Mouse (Mus musculus): ENCODE data around the gene Gnao1. TPM values are rescaled to one million over a fixed set of nuclear protein-coding genes. Genes with fewer than 3 reads are reported as not detected.
A peak's percentile ranks its signal among the peaks of the same experiment; 100 is the strongest.

The Gnao1 gene
- polyA plus RNA-seq, 1 experiment from 2014 or later, result 84.5 TPM

DNA sequence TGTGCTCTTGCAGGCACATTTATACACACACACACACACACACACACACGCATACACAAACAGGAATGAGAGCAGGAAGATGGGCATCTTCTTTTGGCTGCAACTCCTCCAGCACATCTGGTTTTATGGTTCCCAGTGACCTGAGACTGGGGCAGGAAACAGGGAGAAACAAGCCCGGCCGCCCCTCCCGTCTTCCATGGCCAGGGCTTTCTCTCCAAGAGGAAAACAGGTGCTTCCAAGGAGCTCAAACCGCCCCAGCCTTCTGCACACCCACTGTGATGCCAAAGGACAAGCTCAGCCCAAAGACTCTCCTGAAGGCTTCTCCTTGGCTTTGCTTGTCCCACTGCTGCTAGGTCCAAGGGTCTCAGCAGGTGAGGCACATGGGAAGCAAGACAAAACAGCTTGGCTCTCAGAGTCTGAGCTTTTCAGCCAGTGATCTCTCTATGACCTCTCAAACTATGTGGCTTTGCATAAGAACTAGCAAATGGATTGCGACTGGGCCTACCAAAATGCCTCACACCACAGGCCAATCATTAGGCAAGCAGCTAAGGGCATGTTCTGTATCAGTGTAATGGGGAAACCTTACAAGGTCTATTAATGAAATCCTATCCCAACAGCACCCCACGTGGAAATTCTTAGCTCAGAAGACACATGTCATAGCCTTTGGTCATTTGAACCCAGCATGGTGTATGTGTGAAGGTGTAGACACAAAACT, 160.0 kb downstream of the Gnao1 start:
- H3K27me3 ChIP-seq, result no peaks in the 10 kb centered on the region
- no peak overlapping the region for H3K4me3 ChIP-seq (replicated peaks)
- no peaks in the 10 kb centered on the region for H3K9me3 ChIP-seq
- peaks cover 82% of the 10 kb centered on the region for H3K36me3 ChIP-seq (replicated peaks)
- 81% methylated on average over 7 of the region's 7 CpGs for WGBS
- no peaks in the 10 kb centered on the region for H3K4me1 ChIP-seq
- no peak for ATAC-seq (ENCODE audit: low FRiP score)
- 0 out of 2 replicates have a peak overlapping the region, but pooled peaks have one; percentile 26 for H3K27ac ChIP-seq
- H3K9ac ChIP-seq, result no peak overlapping the region
- H3K4me2 ChIP-seq, result no peak overlapping the region

DNA sequence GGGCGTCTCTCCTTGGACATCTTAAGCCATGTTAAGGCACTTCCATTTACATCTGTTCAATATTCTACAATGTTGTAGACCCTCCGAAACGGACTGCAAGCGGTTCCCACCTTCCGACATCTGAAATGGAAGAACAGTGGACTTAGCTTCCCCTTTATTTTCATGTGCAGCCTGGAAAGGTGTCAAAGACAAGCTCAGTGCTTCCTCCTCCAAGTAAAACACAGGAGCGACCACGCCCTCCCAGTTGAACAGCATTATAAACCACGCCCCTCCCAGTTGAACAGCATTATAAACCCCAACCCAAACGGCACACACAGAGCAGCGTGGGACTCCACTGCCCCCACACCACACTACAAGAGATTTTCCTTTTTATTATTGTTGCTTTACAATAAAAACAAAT, 161.7 kb downstream of the Gnao1 start:
- H3K9ac ChIP-seq, result no peak overlapping the region
- no peaks in the 10 kb centered on the region for H3K27me3 ChIP-seq
- H3K4me1 ChIP-seq, result no peaks in the 10 kb centered on the region
- no peak overlapping the region for H3K4me2 ChIP-seq
- ATAC-seq (ENCODE audit: low FRiP score), result no peak
- H3K27ac ChIP-seq, result no peak overlapping the region
- H3K9me3 ChIP-seq, result no peaks in the 10 kb centered on the region
- H3K36me3 ChIP-seq (replicated peaks), result peaks cover 81% of the 10 kb centered on the region
- H3K4me3 ChIP-seq (replicated peaks), result no peak overlapping the region
- WGBS, result 91% methylated on average over 10 of the region's 10 CpGs

DNA sequence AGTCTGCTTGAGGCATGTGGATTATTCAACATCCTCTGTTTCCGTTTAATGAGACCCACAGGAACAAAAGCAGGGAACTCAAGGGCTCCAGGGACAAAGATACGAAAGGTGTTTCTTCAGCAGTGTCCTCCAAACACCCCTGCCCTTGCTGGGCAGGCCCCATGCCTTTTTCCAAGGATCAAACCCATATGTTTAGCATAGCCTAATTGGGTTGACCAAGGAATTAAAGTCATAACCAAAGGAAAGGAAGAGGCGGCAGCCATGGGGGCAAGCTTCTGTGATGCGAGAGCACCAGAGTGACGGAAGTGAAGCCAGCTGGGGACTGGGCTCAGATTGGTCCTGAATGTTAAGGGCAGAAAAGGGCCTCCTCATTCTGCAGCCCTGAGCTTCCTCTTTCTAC, 162.4 kb downstream of the Gnao1 start:
- Histone ChIP-seq H3K27me3 (no peaks in the 10 kb centered on the region), H3K27ac (no peak overlapping the region), H3K36me3 (replicated peaks) (peaks cover 79% of the 10 kb centered on the region), H3K4me1 (no peaks in the 10 kb centered on the region), H3K9me3 (no peaks in the 10 kb centered on the region), H3K9ac (no peak overlapping the region), H3K4me2 (no peak overlapping the region), H3K4me3 (replicated peaks) (no peak overlapping the region)
- 76% methylated on average over 5 of the region's 5 CpGs for WGBS
- no peak for ATAC-seq (ENCODE audit: low FRiP score)

DNA sequence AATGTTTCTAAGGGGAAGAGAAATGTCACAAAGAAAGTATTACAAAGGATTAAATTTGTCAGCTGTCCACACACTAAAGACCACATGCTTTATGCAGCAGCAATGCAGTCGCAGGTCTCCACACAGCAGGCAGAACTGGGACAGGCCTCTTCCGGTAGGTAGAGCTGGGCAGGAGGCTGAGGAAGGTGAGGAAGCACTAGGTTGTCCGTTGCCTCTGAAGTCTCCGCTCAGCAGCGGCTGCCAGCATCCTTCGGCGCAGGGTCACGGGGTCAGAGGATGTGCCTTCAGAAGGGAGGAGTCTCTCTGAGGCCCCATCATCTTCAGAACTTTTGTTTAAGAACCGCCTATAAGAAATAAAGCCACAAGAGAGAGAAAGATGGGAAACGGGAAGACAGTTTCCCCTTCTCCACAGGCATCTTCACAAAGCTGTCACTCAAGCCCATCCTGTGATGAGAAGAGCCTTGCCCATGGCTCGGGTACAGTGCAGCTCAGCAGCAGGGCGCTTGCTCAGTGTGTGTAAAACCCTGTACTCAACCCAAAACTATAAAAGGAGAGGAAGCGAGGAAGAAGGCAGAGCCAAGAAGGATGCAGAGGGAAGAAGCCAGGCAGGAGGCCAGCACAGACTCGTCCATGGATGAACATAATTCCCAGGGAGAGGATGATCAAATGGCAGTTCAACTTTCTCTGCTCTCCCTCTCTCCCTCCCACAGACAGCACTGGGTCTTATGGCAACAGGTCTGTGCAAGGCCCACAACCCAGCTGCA, 163.4 kb downstream of the Gnao1 start:
- 90% methylated on average over 14 of the region's 14 CpGs for WGBS
- no peaks in the 10 kb centered on the region for H3K27me3 ChIP-seq
- H3K36me3 ChIP-seq (replicated peaks), result peaks cover 78% of the 10 kb centered on the region

DNA sequence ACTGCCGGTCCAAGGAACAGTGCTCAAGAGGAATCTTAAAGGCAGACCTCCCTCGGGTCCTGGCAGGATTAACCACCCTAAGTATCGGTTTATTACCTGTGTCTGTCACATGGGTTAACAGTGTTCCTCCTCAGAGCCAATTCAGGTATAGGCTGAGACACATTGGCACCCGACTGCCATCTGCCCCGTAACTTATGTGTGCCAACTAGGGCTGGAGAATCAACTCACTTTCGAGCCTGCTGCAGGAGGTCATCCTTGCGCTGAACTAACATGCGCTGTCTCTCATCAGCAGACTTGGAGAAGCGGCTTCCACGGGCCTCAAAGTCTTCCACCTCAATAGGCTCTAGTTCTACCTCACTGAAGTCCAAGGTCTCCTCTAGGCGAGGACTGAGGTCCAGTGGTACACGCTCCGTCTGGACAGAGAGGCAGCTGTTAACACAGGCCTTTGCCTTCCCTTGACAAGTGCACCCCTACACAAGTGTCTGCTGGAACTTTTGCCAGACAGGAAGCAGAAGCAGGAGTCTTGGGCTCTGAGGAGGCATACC, 164.1 kb downstream of the Gnao1 start:
- H3K27me3 ChIP-seq, result no peaks in the 10 kb centered on the region
- H3K4me3 ChIP-seq (replicated peaks), result no peak overlapping the region
- H3K9me3 ChIP-seq, result no peaks in the 10 kb centered on the region
- H3K27ac ChIP-seq, result no peak overlapping the region
- no peak overlapping the region for H3K9ac ChIP-seq
- no peak overlapping the region for H3K4me2 ChIP-seq
- peaks cover 80% of the 10 kb centered on the region for H3K36me3 ChIP-seq (replicated peaks)
- H3K4me1 ChIP-seq, result no peaks in the 10 kb centered on the region
- 92% methylated on average over 13 of the region's 13 CpGs for WGBS
- no peak for ATAC-seq (ENCODE audit: low FRiP score)

More for the DNA sequence above, 163.4 kb downstream of the Gnao1 start:
- no peak overlapping the region for H3K4me2 ChIP-seq
- H3K9me3 ChIP-seq, result no peaks in the 10 kb centered on the region
- no peak for ATAC-seq (ENCODE audit: low FRiP score)
- H3K9ac ChIP-seq, result no peak overlapping the region
- no peaks in the 10 kb centered on the region for H3K4me1 ChIP-seq
- no peak overlapping the region for H3K4me3 ChIP-seq (replicated peaks)
- H3K27ac ChIP-seq, result no peak overlapping the region

DNA sequence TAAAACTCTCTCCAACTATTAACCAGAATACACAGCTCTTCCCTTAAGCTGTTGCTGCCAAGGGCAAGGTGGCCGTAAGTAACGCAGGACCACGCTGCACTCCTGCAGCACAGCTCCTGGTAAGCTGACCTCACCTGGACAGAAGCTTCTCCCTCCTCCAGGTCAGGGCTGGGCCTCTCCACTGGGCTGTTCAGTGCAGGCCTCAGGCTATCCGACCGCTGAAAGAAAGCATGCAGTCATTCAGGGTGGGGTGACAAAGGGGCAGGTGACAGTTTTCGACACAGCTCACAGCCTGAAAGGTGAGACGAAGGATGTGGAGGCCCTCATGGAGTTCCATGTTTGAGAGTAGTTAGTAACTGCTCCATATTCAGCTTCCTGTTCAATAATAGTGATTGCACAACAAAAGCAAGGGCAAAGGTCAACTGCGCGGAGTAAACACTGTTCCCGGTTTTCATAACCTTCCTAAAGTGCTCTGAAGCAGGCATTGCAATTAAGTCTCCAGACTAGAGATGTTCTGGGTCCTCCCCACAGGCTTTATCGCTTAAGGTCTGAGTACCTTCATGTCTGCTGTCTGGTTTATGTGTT, 164.9 kb downstream of the Gnao1 start:
- Histone ChIP-seq H3K36me3 (replicated peaks) (peaks cover 88% of the 10 kb centered on the region), H3K4me2 (no peak overlapping the region), H3K9me3 (no peaks in the 10 kb centered on the region), H3K4me3 (replicated peaks) (no peak overlapping the region), H3K9ac (no peak overlapping the region), H3K4me1 (no peaks in the 10 kb centered on the region), H3K27ac (no peak overlapping the region), H3K27me3 (no peaks in the 10 kb centered on the region)
- WGBS, result 88% methylated on average over 11 of the region's 11 CpGs
- no peak for ATAC-seq (ENCODE audit: low FRiP score)

DNA sequence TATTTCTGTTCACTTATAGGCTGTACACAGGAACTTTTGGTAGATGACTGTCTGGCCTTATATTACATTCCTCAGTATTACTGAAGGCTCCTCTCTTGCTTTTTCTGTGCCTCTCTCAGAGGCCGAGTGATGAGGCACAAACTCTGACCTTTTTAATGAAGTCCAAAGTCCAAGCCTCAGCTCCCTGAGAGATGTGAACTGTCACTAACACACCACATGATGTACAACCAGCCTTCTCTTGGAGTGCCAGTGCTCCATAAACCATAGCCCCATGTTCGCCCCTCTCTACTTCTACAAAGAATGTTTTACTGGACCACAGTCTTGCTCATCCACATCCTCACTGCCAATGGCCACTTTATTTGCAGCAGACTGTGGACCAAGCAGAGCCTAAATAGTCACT, 165.6 kb downstream of the Gnao1 start:
- Histone ChIP-seq H3K9ac (no peak overlapping the region), H3K36me3 (replicated peaks) (peaks cover 90% of the 10 kb centered on the region), H3K4me1 (no peaks in the 10 kb centered on the region), H3K4me3 (replicated peaks) (no peak overlapping the region), H3K27me3 (no peaks in the 10 kb centered on the region), H3K27ac (no peak overlapping the region), H3K4me2 (no peak overlapping the region), H3K9me3 (no peaks in the 10 kb centered on the region)
- ATAC-seq (ENCODE audit: low FRiP score), result no peak
- 98% methylated on average over 2 of the region's 2 CpGs for WGBS

DNA sequence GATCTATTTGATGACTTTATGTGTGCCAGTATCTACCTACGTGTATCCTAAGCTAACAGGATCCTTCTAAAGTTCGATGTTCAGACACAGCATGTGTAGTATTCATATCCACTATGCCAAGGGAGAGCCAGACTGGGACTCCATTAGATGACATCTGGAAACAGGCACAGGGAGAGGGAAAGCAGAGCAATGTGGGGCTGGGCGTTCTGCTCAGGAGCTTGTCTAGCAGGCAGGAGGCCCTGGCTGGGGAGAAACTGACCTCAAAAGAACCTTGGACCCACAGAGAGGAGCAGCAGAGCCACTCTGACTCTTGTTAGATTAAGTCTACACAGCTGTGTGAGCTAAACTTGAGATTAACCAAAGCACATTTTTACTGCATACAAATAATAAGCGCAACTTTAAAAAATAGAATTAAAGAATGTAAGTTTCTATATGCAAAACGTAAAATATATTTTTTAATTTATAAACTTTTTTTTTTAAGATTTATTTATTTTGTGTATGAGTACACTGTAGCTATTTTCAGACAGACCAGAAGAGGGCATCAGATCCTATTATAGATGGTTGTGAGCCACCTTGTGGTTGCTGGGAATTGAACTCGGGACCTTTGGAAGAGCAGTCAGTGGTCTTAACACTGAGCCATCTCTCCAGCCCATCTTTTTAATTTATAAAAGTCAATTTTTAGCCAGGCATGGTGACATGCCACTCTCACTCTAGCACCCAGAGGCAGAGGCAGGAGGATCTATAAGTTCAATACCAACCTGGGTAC, 166.9 kb downstream of the Gnao1 start:
- no peaks in the 10 kb centered on the region for H3K4me1 ChIP-seq
- H3K9me3 ChIP-seq, result no peaks in the 10 kb centered on the region
- no peak overlapping the region for H3K9ac ChIP-seq
- H3K36me3 ChIP-seq (replicated peaks), result peaks cover 90% of the 10 kb centered on the region
- no peaks in the 10 kb centered on the region for H3K27me3 ChIP-seq
- no peak overlapping the region for H3K4me2 ChIP-seq
- H3K27ac ChIP-seq, result no peak overlapping the region
- WGBS, result 98% methylated on average over 6 of the region's 6 CpGs
- no peak for ATAC-seq (ENCODE audit: low FRiP score)
- no peak overlapping the region for H3K4me3 ChIP-seq (replicated peaks)

DNA sequence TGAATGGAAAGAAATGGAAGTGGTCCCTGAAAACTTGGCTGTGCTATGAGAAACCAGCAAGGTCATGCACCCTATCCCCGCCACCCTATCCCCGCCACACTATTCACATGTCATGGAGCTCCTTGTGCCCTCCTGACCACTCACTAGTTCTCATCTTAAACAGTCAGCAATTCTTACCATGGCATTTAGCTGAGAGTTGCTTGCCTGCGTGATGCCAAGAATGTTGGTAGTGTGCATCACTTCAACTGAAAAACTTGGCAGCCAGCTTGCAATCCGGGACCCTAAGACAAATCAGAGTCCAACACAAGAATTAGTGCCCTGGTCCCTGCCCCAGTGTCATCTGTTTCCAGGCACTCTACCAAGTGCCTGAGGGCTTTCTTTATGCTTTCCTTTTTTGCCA, 170.4 kb downstream of the Gnao1 start:
- no peak for ATAC-seq (ENCODE audit: low FRiP score)
- H3K27me3 ChIP-seq, result no peaks in the 10 kb centered on the region
- no peak overlapping the region for H3K27ac ChIP-seq
- 93% methylated on average over 4 of the region's 4 CpGs for WGBS
- no peaks in the 10 kb centered on the region for H3K4me1 ChIP-seq
- H3K4me2 ChIP-seq, result no peak overlapping the region
- H3K9ac ChIP-seq, result no peak overlapping the region
- peaks cover 87% of the 10 kb centered on the region for H3K36me3 ChIP-seq (replicated peaks)
- no peak overlapping the region for H3K4me3 ChIP-seq (replicated peaks)
- H3K9me3 ChIP-seq, result no peaks in the 10 kb centered on the region

DNA sequence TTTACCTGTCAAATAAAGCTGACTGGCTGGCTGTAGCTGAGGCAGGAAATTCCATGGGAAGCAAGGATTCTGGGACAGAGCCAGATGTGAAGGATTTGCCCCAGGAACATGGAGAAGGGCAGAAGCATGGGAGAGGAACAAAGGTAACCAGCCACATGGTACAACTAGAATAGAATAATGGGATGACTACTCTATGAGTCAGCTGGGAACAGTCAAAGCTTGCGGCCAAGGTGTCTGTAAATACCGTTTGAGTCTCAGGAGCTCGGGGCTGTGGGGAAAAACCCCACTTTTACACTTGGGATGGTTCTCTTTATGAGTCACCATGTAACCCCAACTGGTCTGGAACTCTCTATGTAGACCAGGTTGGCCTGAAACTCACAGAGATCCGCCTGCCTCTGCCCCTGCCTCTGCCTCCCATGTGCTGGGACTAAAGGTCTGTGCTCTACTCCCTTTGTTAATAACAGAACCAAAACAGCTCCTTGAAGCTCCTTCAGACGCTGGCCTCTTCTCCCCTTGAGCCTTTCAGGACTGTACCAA, 172.0 kb downstream of the Gnao1 start:
- ATAC-seq (ENCODE audit: low FRiP score), result no peak

DNA sequence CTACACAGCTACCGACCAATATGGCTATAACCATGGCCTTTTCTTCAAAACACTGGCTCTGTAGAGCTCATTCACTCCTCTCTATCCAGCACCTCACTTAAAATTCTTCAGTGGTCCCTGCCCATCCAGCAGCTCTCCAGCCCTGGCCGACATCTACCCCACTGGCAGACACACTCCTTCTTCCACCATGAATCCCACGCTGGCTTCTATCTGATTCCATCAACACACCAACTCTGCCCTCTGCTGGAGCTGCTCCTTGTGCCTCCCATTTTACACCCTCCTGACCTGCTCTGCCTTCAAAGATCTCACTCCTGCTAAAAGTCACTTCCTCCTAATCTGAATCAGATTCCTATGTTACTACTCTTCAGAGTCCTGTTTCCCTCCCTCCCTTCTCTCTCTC, 174.1 kb downstream of the Gnao1 start:
- no peak overlapping the region for H3K4me3 ChIP-seq (replicated peaks)
- H3K27ac ChIP-seq, result no peak overlapping the region
- 79% methylated on average over 3 of the region's 3 CpGs for WGBS
- H3K9me3 ChIP-seq, result no peaks in the 10 kb centered on the region
- no peaks in the 10 kb centered on the region for H3K27me3 ChIP-seq
- H3K9ac ChIP-seq, result no peak overlapping the region
- H3K36me3 ChIP-seq (replicated peaks), result peaks cover 78% of the 10 kb centered on the region
- no peak overlapping the region for H3K4me2 ChIP-seq
- ATAC-seq (ENCODE audit: low FRiP score), result no peak
- no peaks in the 10 kb centered on the region for H3K4me1 ChIP-seq

More for the DNA sequence above, 172.0 kb downstream of the Gnao1 start:
- Histone ChIP-seq H3K27me3 (no peaks in the 10 kb centered on the region), H3K4me3 (replicated peaks) (no peak overlapping the region), H3K4me2 (no peak overlapping the region), H3K9ac (no peak overlapping the region), H3K36me3 (replicated peaks) (peaks cover 83% of the 10 kb centered on the region), H3K4me1 (no peaks in the 10 kb centered on the region), H3K9me3 (no peaks in the 10 kb centered on the region), H3K27ac (no peak overlapping the region)
- WGBS, result 93% methylated on average over 5 of the region's 5 CpGs

DNA sequence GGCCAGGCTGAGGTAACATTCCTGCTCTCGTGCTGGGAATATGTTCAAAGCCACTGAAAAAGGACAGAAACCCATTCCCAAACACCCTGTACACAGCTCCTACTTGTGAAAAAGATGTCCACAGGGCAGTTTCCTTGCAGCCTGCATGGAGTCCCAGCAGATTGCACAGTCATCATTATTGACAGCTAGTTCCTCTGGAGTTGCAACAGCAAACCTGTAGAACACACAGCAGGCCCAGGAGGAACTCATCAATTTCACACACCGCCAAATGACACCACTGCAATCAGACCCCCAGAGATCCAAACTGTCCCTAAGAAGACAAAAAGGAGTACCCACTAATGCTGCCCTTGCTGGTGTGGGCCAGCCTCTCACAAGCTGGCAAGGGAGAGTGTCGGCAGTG, 175.0 kb downstream of the Gnao1 start:
- no peak overlapping the region for H3K4me2 ChIP-seq
- no peaks in the 10 kb centered on the region for H3K4me1 ChIP-seq
- 92% methylated on average over 3 of the region's 3 CpGs for WGBS
- H3K9ac ChIP-seq, result no peak overlapping the region
- H3K4me3 ChIP-seq (replicated peaks), result no peak overlapping the region
- no peaks in the 10 kb centered on the region for H3K27me3 ChIP-seq
- H3K9me3 ChIP-seq, result no peaks in the 10 kb centered on the region
- H3K27ac ChIP-seq, result no peak overlapping the region
- peaks cover 77% of the 10 kb centered on the region for H3K36me3 ChIP-seq (replicated peaks)
- ATAC-seq (ENCODE audit: low FRiP score), result no peak

Data from forebrain, embryonic 12.5 days (tissue).